Mouse (Mus musculus) megakaryocyte-erythroid progenitor cell, adult 5-6 weeks (primary cell): ENCODE measurements at regions not wholly inside any gene's neighbourhood (a gene's known extent, or its start where the extent isn't known, plus 50 kb on each side); places are given as distances from the start of the nearest gene placed in this dataset.
"Not testable (repeated sequence)": the region's sequence is repeated elsewhere in the genome, so short reads cannot be mapped to it uniquely, and the experiment has no call there.

Experiments used
- ATAC-seq: replicated peaks from 2 replicates; pipeline ENCODE4 v1.8.0; 2016; ENCODE audit warnings: mild to moderate bottlenecking, inconsistent platforms; ENCODE audit not compliant: severe bottlenecking, poor library complexity, low FRiP score, low TSS enrichment

GRCm38 (mm10) chr4:28064935-28065334 lies 748.0 kb upstream of the Epha7 start:
- no peak for ATAC-seq

GRCm38 (mm10) chr4:28065828-28066227 lies 747.1 kb upstream of the Epha7 start:
- ATAC-seq, result no peak

DNA sequence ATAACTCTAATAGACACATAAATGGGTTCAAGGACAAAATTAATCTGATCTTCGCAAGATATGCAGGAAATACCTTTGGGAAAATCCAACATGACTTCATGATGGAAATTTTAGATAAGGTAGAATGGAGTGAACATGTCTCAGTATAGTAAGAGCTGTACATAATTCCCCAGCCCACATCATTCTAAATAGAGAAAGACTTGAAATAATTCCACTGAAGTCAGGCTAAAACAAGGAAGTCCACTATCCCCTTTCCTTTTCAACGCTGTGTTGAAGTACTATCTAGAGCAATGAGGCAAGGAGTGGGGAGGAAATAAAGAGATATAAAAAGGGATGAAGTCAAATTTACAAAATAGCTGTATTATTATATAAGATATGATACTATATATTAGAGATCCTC lies 733.9 kb upstream of the Epha7 start:
- ATAC-seq, result no peak

DNA sequence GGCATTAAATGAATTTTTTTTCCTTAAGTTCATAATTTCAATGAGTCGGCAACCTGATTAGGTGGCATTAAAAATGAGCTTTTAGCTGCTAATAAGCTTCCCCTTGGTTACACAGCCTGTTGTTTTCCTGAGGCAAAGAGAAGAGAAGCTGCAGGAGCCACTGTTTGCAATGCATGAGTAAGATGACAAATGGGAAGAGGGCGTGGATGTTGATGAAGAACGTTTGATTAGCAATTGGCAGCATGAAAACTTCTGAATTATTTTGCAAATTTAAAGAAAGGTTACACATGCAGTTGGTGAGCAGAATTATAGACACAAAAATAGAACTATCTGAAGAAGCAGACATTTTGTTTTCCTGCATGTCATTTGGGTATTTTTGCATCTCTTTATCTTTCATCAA lies 720.1 kb upstream of the Epha7 start:
- ATAC-seq, result no peak

DNA sequence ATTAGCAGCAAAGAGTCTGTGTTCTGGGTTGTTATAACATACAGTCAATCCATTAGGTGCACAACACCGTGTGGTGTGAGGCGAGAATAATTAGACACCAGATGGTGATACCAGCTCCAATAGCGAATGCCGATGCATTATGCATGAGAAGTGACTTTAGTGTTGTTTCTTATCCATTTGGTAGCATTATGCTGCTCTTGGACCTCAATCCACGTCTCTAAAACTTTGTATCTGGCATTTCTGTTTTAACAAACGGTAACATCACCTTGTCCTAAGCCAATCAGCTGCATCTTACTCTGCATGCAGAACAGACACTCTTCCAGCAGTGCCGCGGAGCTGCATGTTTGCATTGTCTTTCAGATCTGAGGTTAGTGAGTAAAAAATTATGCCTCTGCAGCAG lies 669.8 kb upstream of the Epha7 start:
- no peak for ATAC-seq

GRCm38 (mm10) chr4:28155116-28155515 lies 657.8 kb upstream of the Epha7 start:
- ATAC-seq, result no peak

DNA sequence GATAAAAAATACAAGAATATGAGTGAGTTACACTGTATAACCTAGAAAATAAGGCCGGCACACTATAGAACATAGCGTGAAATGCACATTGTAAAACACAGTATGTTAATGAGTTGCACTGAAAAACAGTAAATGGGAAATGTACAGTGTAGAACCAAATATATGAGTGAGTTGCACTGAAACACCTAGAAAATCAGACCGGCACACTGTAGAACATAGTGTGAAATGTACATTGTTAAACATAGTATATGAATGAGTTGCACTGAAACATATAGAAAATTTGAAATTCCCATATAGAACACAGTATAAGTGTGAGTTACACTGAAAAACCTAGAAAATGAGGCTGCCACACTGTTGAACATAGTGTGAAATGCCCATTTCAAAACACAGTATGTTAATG lies 636.2 kb upstream of the Epha7 start:
- peak; percentile 100 for ATAC-seq

GRCm38 (mm10) chr4:28190861-28191260 lies 622.1 kb upstream of the Epha7 start:
- no peak for ATAC-seq

GRCm38 (mm10) chr4:28227594-28228208 lies 585.2 kb upstream of the Epha7 start:
- ATAC-seq, result no peak

GRCm38 (mm10) chr4:28235516-28235915 lies 577.4 kb upstream of the Epha7 start:
- ATAC-seq, result not testable (repeated sequence)

DNA sequence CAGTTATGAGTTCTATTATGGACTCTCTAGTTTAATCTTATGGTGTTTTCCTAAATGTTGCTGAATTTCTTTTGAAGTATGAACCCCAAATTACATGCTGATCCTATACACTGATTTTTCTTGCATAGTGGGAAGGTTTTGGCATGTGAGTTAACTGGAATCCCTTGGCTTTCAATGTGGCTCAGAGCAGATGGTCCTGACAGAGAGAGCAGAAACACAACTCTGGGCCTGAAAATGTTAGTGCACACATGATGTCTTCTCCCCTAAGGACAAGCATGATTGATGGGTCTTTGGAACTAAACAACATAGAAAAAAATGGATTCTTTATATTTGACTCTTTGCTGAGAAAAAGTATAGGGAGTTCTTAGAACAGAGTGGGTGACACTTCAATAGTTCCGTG lies 570.7 kb upstream of the Epha7 start:
- ATAC-seq, result no peak
